Mouse (Mus musculus) thymus, postnatal 36 days (tissue): ENCODE measurements around the gene Tspan4.

ENCODE experiments used
- DNase-seq, 2 experiments: peaks; one replicate each; pipeline ENCODE4 v3.0.0; 2022; ENCODE audit warnings: mixed read lengths in 2 of 2

Tspan4 gene

GRCm38 (mm10) chr7:141475011-141475804 lies at the start of gene Tspan4, which contains the start of gene Polr2l:
TSS of gene Tspan4 (plus strand) at chr7:141475240.
TSS of gene Polr2l (minus strand) at chr7:141475132.
- DNase-seq: peak; percentile 85 to 86

- no peak for DNase-seq
Observed at GRCm38 (mm10) chr7:141426948-141427730, 47.9 kb upstream of the Tspan4 start.

- no peak for DNase-seq
Observed at GRCm38 (mm10) chr7:141428701-141429100, 46.3 kb upstream of the Tspan4 start.

- peak in 1 of 2 experiments; percentile 20 for DNase-seq
Observed at GRCm38 (mm10) chr7:141429310-141429709, 45.7 kb upstream of the Tspan4 start, which contains the start of gene Cend1. TSS of gene Cend1 (minus strand) at chr7:141429491.

- DNase-seq: peak in 1 of 2 experiments; percentile 5
Observed at GRCm38 (mm10) chr7:141429840-141430584, 45.0 kb upstream of the Tspan4 start.

GRCm38 (mm10) chr7:141430585-141431240 lies 44.3 kb upstream of the Tspan4 start:
- no peak for DNase-seq

GRCm38 (mm10) chr7:141431434-141432185 lies 43.4 kb upstream of the Tspan4 start:
- DNase-seq: no peak

- DNase-seq: no peak
Observed at GRCm38 (mm10) chr7:141432186-141432611, 42.8 kb upstream of the Tspan4 start.

- peak in 1 of 2 experiments; percentile 9 for DNase-seq
Observed at GRCm38 (mm10) chr7:141432741-141433516, 42.1 kb upstream of the Tspan4 start.

GRCm38 (mm10) chr7:141433517-141434400 lies 41.3 kb upstream of the Tspan4 start:
- peak in 1 of 2 experiments; percentile 27 for DNase-seq

GRCm38 (mm10) chr7:141434464-141434863 lies 40.6 kb upstream of the Tspan4 start:
- DNase-seq: peak in 1 of 2 experiments; percentile 43

- peak; percentile 59 to 70 for DNase-seq
Observed at GRCm38 (mm10) chr7:141435129-141435855, 39.7 kb upstream of the Tspan4 start.

GRCm38 (mm10) chr7:141435856-141436522 lies 39.1 kb upstream of the Tspan4 start:
- no peak for DNase-seq

- DNase-seq: no peak
Observed at GRCm38 (mm10) chr7:141436523-141436892, 38.5 kb upstream of the Tspan4 start.

- peak; percentile 85 to 86 for DNase-seq
Observed at GRCm38 (mm10) chr7:141437178-141438120, 37.6 kb upstream of the Tspan4 start, which contains the start of gene Slc25a22. TSS of gene Slc25a22 (minus strand) at chr7:141437892.

GRCm38 (mm10) chr7:141438201-141438968 lies 36.7 kb upstream of the Tspan4 start:
- DNase-seq: no peak
